Mouse (Mus musculus): ENCODE measurements around the gene Vmn2r87. TPM values are rescaled to one million over a fixed set of nuclear protein-coding genes. Genes with fewer than 3 reads are reported as not detected.
"Not testable (repeated sequence)": the region's sequence is repeated elsewhere in the genome, so short reads cannot be mapped to it uniquely, and the experiment has no call there.

Gene Vmn2r87
- 0.05 and 0.10 TPM in 2 replicates for polyA plus RNA-seq (2014; fragmentation: Nextera tagmentation; extraction: Ambion mirVana)

DNA sequence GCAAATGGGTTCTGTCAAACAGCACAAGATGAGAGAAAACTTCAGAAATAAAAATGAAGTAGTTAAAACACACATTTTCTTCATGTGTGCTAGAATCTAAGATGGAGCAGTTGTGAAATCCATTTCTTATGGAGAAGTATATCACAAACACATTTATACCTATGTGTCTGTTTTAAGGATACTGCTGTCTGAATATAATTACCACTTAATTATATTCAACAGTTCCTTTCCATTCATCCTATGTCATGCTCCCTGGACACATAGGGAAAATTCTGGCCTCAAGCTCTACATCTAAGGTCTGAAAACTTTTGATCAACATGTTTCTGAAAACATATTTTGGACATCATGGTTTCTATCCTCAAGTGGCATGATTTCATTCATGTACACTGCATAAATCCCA, at the start of gene Vmn2r87:
Gene Vmn2r87 (minus strand): TSS at position 101 of the 400 bp plus-strand sequence.
- no peak for DNase-seq (ENCODE audit: low spot score)

DNA sequence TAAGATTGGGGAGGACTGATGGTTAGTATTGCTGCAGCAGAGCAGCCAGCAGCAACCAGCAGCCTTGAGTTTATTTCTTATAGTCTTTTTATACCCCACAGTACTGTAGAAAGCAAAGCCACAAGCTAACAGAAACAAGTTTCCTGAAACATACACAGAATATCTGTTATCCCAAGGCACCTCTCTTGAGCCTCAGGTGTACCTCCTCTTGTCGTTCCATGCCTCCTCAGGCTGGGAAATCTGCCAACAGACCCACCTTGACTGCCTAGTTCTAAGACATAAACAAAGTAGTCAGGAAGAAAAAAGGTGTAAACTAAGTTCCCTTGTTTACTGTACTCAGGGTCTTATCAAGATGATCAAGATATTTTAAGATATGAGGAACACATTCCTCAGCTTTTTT, 47.1 kb upstream of the Vmn2r87 start:
- H3K4me2 ChIP-seq (replicated peaks; ENCODE audit: low read depth, low read length); H3K9me3 ChIP-seq (ENCODE audit: control insufficient read depth, low read length); H3K4me1 ChIP-seq (replicated peaks; ENCODE audit: control insufficient read depth, insufficient read depth, low read length); DNase-seq (ENCODE audit: low spot score); H3K9ac ChIP-seq (ENCODE audit: low read depth, low read length); H3K27ac ChIP-seq (ENCODE audit: low read depth, low read length); H3K4me3 ChIP-seq (ENCODE audit: low read depth, low read length); ATAC-seq (ENCODE audit: low FRiP score); H3K27me3 ChIP-seq (ENCODE audit: control insufficient read depth, insufficient read depth, low read length); H3K36me3 ChIP-seq (ENCODE audit: control insufficient read depth, insufficient read depth, low read length): not testable (repeated sequence)
- 68% methylated on average over 1 of the region's 1 CpGs for WGBS

More for the DNA sequence above, at the start of gene Vmn2r87:
- Histone ChIP-seq H3K4me1 (replicated peaks; ENCODE audit: control insufficient read depth, insufficient read depth, low read length) (no peaks in the 10 kb centered on the region), H3K36me3 (ENCODE audit: control insufficient read depth, insufficient read depth, low read length) (no peaks in the 10 kb centered on the region), H3K9ac (ENCODE audit: low read depth, low read length) (no peak within 1 kb of the TSS), H3K4me2 (replicated peaks; ENCODE audit: low read depth, low read length) (no peak within 1 kb of the TSS), H3K9me3 (ENCODE audit: control insufficient read depth, low read length) (no peaks in the 10 kb centered on the region), H3K27ac (ENCODE audit: low read depth, low read length) (no peak within 1 kb of the TSS), H3K27me3 (ENCODE audit: control insufficient read depth, insufficient read depth, low read length) (no peaks in the 10 kb centered on the region), H3K4me3 (ENCODE audit: low read depth, low read length) (no peak within 1 kb of the TSS)
- no peak for ATAC-seq (ENCODE audit: low FRiP score)

DNA sequence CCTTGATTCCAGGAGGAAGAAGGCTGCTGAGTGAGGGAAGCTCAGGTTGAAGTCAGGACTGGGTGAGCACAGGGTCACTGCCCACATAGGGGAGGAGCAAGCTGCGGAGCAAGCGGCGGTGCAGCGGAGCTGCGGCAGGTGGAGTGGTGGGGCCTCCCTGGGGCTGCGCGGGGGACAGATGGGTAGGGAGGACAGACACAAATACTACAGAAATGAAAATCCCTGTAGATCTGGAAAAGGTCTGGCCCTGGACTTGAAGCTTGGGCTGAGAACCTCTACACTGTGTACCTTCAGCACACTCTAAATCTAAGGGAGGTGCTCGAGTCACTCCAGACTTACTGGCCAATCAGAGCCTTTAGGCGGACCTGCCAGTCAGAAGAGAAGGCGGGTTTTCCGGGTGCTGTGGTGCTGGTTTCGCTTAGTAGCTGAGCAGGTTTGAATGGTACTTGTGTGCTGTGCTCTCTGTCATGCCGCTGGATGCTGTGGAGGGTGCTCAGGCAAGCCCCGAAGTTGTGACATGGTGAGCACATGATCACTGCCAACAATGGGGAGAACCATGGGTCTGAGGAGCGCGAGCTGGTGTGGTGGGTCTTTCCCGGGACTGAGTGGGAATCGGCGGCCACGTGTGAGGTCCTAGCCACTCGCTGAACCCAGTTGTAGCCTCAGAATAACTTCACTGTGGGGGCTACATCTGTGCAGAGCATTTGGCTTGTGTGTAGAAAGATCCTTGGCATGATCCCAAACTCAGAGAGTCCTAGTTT, 44.9 kb upstream of the Vmn2r87 start:
- not testable (repeated sequence) for H3K27me3 ChIP-seq (ENCODE audit: control insufficient read depth, insufficient read depth, low read length); H3K36me3 ChIP-seq (ENCODE audit: control insufficient read depth, insufficient read depth, low read length); H3K27ac ChIP-seq (ENCODE audit: low read depth, low read length); H3K4me1 ChIP-seq (replicated peaks; ENCODE audit: control insufficient read depth, insufficient read depth, low read length); H3K9me3 ChIP-seq (ENCODE audit: control insufficient read depth, low read length)
- WGBS: 1% methylated on average over 19 of the region's 21 CpGs
- ATAC-seq (ENCODE audit: low FRiP score) (peak; percentile 99), DNase-seq (ENCODE audit: low spot score) (peak; percentile 76)
- Histone ChIP-seq H3K4me2 (replicated peaks; ENCODE audit: low read depth, low read length) (peak overlapping the region; percentile 50), H3K4me3 (ENCODE audit: low read depth, low read length) (peak overlapping the region; percentile 49), H3K9ac (ENCODE audit: low read depth, low read length) (peak overlapping the region; percentile 61)

DNA sequence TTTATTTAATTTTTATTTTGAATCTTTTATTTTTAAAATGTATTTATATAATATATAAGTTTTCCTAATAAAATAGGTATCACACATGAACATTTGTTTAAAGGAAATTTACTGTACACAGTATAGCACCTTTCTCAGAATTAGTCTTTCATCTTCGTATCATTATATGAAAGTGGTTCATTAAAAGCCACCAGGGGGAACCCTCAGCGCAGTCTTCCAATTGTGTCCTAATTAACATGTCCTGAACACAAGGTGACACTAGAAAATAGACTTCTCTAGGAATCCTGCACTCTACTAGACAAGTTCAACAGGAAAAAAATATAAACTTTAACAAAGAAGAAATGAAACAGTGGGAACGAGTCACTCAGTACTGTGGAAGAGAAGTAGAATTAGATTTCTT, 38.9 kb upstream of the Vmn2r87 start:
- Histone ChIP-seq H3K9me3 (ENCODE audit: control insufficient read depth, low read length) (no peaks in the 10 kb centered on the region), H3K4me1 (replicated peaks; ENCODE audit: control insufficient read depth, insufficient read depth, low read length) (no peaks in the 10 kb centered on the region), H3K4me3 (ENCODE audit: low read depth, low read length) (no peak overlapping the region), H3K9ac (ENCODE audit: low read depth, low read length) (no peak overlapping the region), H3K36me3 (ENCODE audit: control insufficient read depth, insufficient read depth, low read length) (no peaks in the 10 kb centered on the region), H3K27ac (ENCODE audit: low read depth, low read length) (no peak overlapping the region), H3K4me2 (replicated peaks; ENCODE audit: low read depth, low read length) (no peak overlapping the region), H3K27me3 (ENCODE audit: control insufficient read depth, insufficient read depth, low read length) (no peaks in the 10 kb centered on the region)
- WGBS: 80% methylated on average over 3 of the region's 3 CpGs
- DNase-seq (ENCODE audit: low spot score): no peak
- ATAC-seq (ENCODE audit: low FRiP score): no peak

DNA sequence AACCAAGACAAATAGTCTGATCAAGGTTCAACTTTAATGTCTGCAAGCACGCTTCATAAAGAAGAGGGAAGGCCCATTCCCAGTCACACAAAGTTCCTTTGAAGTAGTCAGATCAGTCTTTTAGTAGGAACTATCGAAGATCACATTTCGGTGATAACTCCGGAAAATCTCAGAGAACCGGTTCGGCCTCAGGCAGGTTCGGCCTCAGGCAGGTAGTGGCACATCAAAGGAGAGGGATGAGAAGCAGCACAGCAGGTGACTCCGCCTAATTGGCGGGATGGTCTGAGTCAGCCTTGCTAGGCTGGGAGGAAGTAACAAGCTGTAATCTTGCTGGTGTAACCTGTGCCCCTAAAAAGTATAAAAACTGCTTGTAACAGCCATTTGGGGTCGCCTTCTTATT, 30.7 kb upstream of the Vmn2r87 start:
- DNase-seq (ENCODE audit: low spot score) (no peak), ATAC-seq (ENCODE audit: low FRiP score) (no peak)
- WGBS: 58% methylated on average over 10 of the region's 10 CpGs
- H3K9me3 ChIP-seq (ENCODE audit: control insufficient read depth, low read length): no peaks in the 10 kb centered on the region
- no peaks in the 10 kb centered on the region for H3K27me3 ChIP-seq (ENCODE audit: control insufficient read depth, insufficient read depth, low read length)
- H3K4me1 ChIP-seq (replicated peaks; ENCODE audit: control insufficient read depth, insufficient read depth, low read length): no peaks in the 10 kb centered on the region
- no peaks in the 10 kb centered on the region for H3K36me3 ChIP-seq (ENCODE audit: control insufficient read depth, insufficient read depth, low read length)
- H3K4me3 ChIP-seq (ENCODE audit: low read depth, low read length): no peak overlapping the region
- H3K27ac ChIP-seq (ENCODE audit: low read depth, low read length): no peak overlapping the region
- no peak overlapping the region for H3K4me2 ChIP-seq (replicated peaks; ENCODE audit: low read depth, low read length)
- no peak overlapping the region for H3K9ac ChIP-seq (ENCODE audit: low read depth, low read length)

DNA sequence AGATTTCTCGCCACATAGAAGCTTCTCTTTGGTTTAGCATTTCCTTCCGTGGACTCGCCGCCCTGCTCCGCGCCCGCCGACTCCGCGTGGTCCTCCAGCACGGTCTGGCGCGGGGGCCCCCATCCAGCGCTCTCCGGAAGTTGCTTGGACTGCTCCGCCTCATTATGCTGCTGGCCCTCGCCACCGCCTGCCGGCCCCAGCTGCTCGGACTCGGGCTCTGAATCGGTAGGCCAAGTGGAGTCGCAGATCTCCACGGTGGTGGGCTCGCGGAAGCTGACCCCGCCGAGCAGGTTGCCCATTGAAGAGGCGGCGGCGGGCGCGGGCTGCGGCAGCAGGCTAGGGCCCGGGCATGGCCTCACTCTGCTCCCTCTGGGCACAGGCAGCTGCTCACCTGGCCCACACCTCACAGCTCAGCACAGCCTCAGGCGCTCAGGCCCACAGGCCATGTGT, 26.9 kb downstream of the Vmn2r87 start:
- no peak overlapping the region for H3K27ac ChIP-seq (ENCODE audit: low read depth, low read length)
- H3K9ac ChIP-seq (ENCODE audit: low read depth, low read length): peak overlapping the region; percentile 60
- WGBS: 3% methylated on average over 36 of the region's 36 CpGs
- H3K4me3 ChIP-seq (ENCODE audit: low read depth, low read length): peak overlapping the region; percentile 40
- no peaks in the 10 kb centered on the region for H3K9me3 ChIP-seq (ENCODE audit: control insufficient read depth, low read length)
- H3K4me1 ChIP-seq (replicated peaks; ENCODE audit: control insufficient read depth, insufficient read depth, low read length): no peaks in the 10 kb centered on the region
- ATAC-seq (ENCODE audit: low FRiP score) (peak; percentile 98), DNase-seq (ENCODE audit: low spot score) (peak; percentile 77)
- no peaks in the 10 kb centered on the region for H3K27me3 ChIP-seq (ENCODE audit: control insufficient read depth, insufficient read depth, low read length)
- H3K36me3 ChIP-seq (ENCODE audit: control insufficient read depth, insufficient read depth, low read length): no peaks in the 10 kb centered on the region
- H3K4me2 ChIP-seq (replicated peaks; ENCODE audit: low read depth, low read length): peak overlapping the region; percentile 67

DNA sequence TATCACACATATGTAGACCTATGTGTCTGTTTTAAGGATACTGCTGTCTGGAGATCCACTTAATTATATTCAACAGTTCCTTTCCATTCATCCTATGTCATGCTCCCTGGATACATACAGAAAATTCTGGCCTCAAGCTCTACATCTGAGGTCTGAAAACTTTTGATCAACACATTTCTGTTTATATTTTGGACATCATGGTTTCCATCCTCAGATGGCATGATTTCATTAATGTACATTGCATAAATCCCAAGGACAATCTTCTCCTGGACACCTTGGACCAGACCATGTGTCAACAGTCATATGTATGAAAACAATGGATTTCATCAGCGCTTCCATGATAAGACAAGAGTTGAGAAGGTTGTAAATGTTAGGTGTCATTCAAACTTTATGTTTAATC, 41.2 kb downstream of the Vmn2r87 start, which contains the start of gene Vmn2r86:
Gene Vmn2r86 (minus strand): TSS at position 101 of the 400 bp plus-strand sequence.
- not testable (repeated sequence) for H3K4me2 ChIP-seq (replicated peaks; ENCODE audit: low read depth, low read length); DNase-seq (ENCODE audit: low spot score); H3K9ac ChIP-seq (ENCODE audit: low read depth, low read length); ATAC-seq (ENCODE audit: low FRiP score); H3K4me3 ChIP-seq (ENCODE audit: low read depth, low read length); H3K9me3 ChIP-seq (ENCODE audit: control insufficient read depth, low read length); H3K27me3 ChIP-seq (ENCODE audit: control insufficient read depth, insufficient read depth, low read length); H3K4me1 ChIP-seq (replicated peaks; ENCODE audit: control insufficient read depth, insufficient read depth, low read length); H3K27ac ChIP-seq (ENCODE audit: low read depth, low read length); H3K36me3 ChIP-seq (ENCODE audit: control insufficient read depth, insufficient read depth, low read length)
- WGBS: 85% methylated on average over 1 of the region's 1 CpGs

DNA sequence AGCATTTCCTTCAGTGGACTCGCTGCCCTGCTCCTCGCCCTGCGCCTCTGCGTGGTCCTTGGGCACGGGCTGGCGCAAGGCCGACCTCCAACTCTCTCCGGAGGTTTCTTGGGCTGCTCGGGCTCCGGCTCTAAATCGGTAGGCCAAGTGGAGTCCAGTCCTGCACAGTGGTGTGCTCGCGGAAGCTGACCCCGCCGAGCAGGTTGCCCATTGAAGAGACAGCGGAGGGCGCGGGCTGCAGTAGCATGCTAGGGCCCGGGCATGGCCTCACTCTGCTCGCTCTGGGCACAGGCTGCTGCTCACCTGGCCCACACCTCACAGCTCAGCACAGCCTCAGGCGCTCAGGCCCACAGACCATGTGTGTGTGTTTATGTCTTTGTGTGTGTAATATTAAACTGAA, 52.4 kb downstream of the Vmn2r87 start:
- no peak overlapping the region for H3K4me3 ChIP-seq (ENCODE audit: low read depth, low read length)
- no peaks in the 10 kb centered on the region for H3K4me1 ChIP-seq (replicated peaks; ENCODE audit: control insufficient read depth, insufficient read depth, low read length)
- no peaks in the 10 kb centered on the region for H3K36me3 ChIP-seq (ENCODE audit: control insufficient read depth, insufficient read depth, low read length)
- DNase-seq (ENCODE audit: low spot score): no peak
- H3K9ac ChIP-seq (ENCODE audit: low read depth, low read length): no peak overlapping the region
- H3K4me2 ChIP-seq (replicated peaks; ENCODE audit: low read depth, low read length): no peak overlapping the region
- no peaks in the 10 kb centered on the region for H3K27me3 ChIP-seq (ENCODE audit: control insufficient read depth, insufficient read depth, low read length)
- ATAC-seq (ENCODE audit: low FRiP score): peak; percentile 35; the same call in 1 of the 2 replicates
- WGBS: 92% methylated on average over 21 of the region's 21 CpGs
- no peak overlapping the region for H3K27ac ChIP-seq (ENCODE audit: low read depth, low read length)
- H3K9me3 ChIP-seq (ENCODE audit: control insufficient read depth, low read length): no peaks in the 10 kb centered on the region

All from hindbrain, embryonic 11.5 days (tissue).